Mouse (Mus musculus) lung, postnatal 4 days (tissue): ENCODE data around the gene Slc8a1.

Source experiments
- DNase-seq, 2 experiments: peaks; one replicate each; pipeline ENCODE4 v3.0.0; 2021

Slc8a1 gene

GRCm38 (mm10) chr17:81502732-81503131 is 235.4 kb downstream of the Slc8a1 start:
- no peak for DNase-seq

- peak in 1 of 2 experiments; percentile 25 for DNase-seq
These were observed 237.3 kb downstream of the Slc8a1 start for GRCm38 (mm10) chr17:81500686-81501407.

GRCm38 (mm10) chr17:81497919-81498318 is 240.3 kb downstream of the Slc8a1 start:
- DNase-seq: no peak

GRCm38 (mm10) chr17:81496616-81497015 is 241.6 kb downstream of the Slc8a1 start:
- DNase-seq: no peak

- peak; percentile 31 to 50 for DNase-seq
These were observed 245.8 kb downstream of the Slc8a1 start for GRCm38 (mm10) chr17:81492216-81492865.

GRCm38 (mm10) chr17:81486388-81486787 is 251.8 kb downstream of the Slc8a1 start:
- DNase-seq: peak in 1 of 2 experiments; percentile 24

- peak in 1 of 2 experiments; percentile 35 for DNase-seq
These were observed 256.2 kb downstream of the Slc8a1 start for GRCm38 (mm10) chr17:81481843-81482490.

- DNase-seq: peak; percentile 76 to 87
These were observed 257.6 kb downstream of the Slc8a1 start for GRCm38 (mm10) chr17:81480351-81481161.

GRCm38 (mm10) chr17:81479807-81480206 is 258.4 kb downstream of the Slc8a1 start:
- DNase-seq: no peak

GRCm38 (mm10) chr17:81477420-81477819 is 260.8 kb downstream of the Slc8a1 start:
- no peak for DNase-seq

- no peak for DNase-seq
These were observed 264.8 kb downstream of the Slc8a1 start for GRCm38 (mm10) chr17:81473363-81473762.

GRCm38 (mm10) chr17:81468941-81469340 is 269.2 kb downstream of the Slc8a1 start:
- DNase-seq: peak; percentile 49 to 75

- no peak for DNase-seq
These were observed 278.8 kb downstream of the Slc8a1 start for GRCm38 (mm10) chr17:81459379-81459778.

GRCm38 (mm10) chr17:81455977-81456376 is 282.2 kb downstream of the Slc8a1 start:
- DNase-seq: no peak

GRCm38 (mm10) chr17:81455269-81455668 is 282.9 kb downstream of the Slc8a1 start:
- DNase-seq: no peak

- no peak for DNase-seq
These were observed 296.7 kb downstream of the Slc8a1 start, which contains the start of gene Gm11096 for GRCm38 (mm10) chr17:81441463-81441862. Gene Gm11096, plus strand, starts transcription at chr17:81441763.

GRCm38 (mm10) chr17:81433148-81433547 is 305.0 kb downstream of the Slc8a1 start:
- DNase-seq: peak; percentile 8 to 26

- DNase-seq: no peak
These were observed 305.4 kb downstream of the Slc8a1 start for GRCm38 (mm10) chr17:81432733-81433132.

GRCm38 (mm10) chr17:81427245-81427644 is 310.9 kb downstream of the Slc8a1 start:
- DNase-seq: no peak

GRCm38 (mm10) chr17:81424256-81424912 is 313.8 kb downstream of the Slc8a1 start:
- DNase-seq: no peak

GRCm38 (mm10) chr17:81419802-81420459 is 318.2 kb downstream of the Slc8a1 start:
- DNase-seq: peak; percentile 23 to 70
